Mouse (Mus musculus) C2C12 (cell line): ENCODE measurements around the gene Sirt7.

ENCODE experiments used
- CTCF ChIP-seq: IDR thresholded peaks from one replicate; pipeline ENCODE4 v1.5.1; 2011; ENCODE audit not compliant: control insufficient read depth, insufficient read depth, insufficient read length
- MAX ChIP-seq: IDR thresholded peaks from one replicate; pipeline ENCODE4 v1.6.1; 2011; ENCODE audit warnings: mild to moderate bottlenecking, control low read depth
- MYOD1 ChIP-seq: IDR thresholded peaks from one replicate; pipeline ENCODE4 v1.6.1; 2011; ENCODE audit warnings: low read depth; ENCODE audit not compliant: control insufficient read depth, insufficient read length
- MYOG ChIP-seq: IDR thresholded peaks from one replicate; pipeline ENCODE4 v1.6.1; 2011; ENCODE audit not compliant: control insufficient read depth, insufficient read length; ENCODE audit errors: extremely low read depth

DNA sequence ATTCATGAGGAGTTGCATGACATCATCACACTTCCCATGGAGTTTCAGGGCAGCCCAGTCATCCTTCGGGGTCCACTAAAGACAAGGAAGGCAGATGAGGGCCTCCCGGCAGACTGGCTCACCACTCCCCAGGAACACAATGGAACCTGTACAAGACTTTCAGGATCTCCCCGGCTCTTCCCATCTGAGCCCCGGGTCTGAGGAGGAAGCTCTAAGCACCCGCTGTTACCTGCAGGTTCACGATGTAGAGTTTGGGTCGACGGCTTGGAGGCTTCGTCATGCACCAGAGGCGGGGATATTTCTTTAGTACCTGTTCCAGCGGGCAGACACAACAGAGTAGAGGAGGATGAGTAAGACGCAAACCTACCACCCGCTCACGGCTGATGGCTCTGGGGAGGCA lies 4.8 kb downstream of the Sirt7 start:
- no peak for TF ChIP-seq CTCF
- no peak for TF ChIP-seq MYOD1
- TF ChIP-seq MAX, result no peak
- no peak for TF ChIP-seq MYOG
